Mouse (Mus musculus): ENCODE measurements at regions not wholly inside any gene's neighbourhood (a gene's known extent, or its start where the extent isn't known, plus 50 kb on each side); places are given as distances from the start of the nearest gene placed in this dataset.

GRCm38 (mm10) chr9:117967080-117967479, 73.2 kb upstream of the Azi2 start:
- Histone ChIP-seq H3K27me3 (no peaks in the 10 kb centered on the region), H3K9ac (no peak overlapping the region), H3K4me2 (replicated peaks) (no peak overlapping the region), H3K4me1 (no peaks in the 10 kb centered on the region), H3K36me3 (no peaks in the 10 kb centered on the region), H3K4me3 (replicated peaks) (no peak overlapping the region), H3K27ac (replicated peaks) (no peak overlapping the region), H3K9me3 (replicated peaks) (no peaks in the 10 kb centered on the region)
- no peak for ATAC-seq (ENCODE audit: insufficient number of reproducible peaks, low FRiP score, low TSS enrichment, low read depth)
- WGBS, result 68% methylated on average over 2 of the region's 2 CpGs

- Histone ChIP-seq H3K27ac (replicated peaks) (no peak overlapping the region), H3K4me2 (replicated peaks) (no peak overlapping the region), H3K4me3 (replicated peaks) (no peak overlapping the region), H3K27me3 (no peaks in the 10 kb centered on the region), H3K9me3 (replicated peaks) (no peaks in the 10 kb centered on the region), H3K9ac (no peak overlapping the region), H3K36me3 (no peaks in the 10 kb centered on the region), H3K4me1 (no peaks in the 10 kb centered on the region)
- peak; percentile 43; the same call in 1 of the 2 replicates for ATAC-seq (ENCODE audit: insufficient number of reproducible peaks, low FRiP score, low TSS enrichment, low read depth)
- 54% methylated on average over 10 of the region's 10 CpGs for WGBS
These were observed 73.8 kb upstream of the Azi2 start for GRCm38 (mm10) chr9:117966326-117966989.

GRCm38 (mm10) chr9:117962088-117963030, 77.9 kb upstream of the Azi2 start:
- no peak overlapping the region for H3K4me3 ChIP-seq (replicated peaks)
- no peaks in the 10 kb centered on the region for H3K4me1 ChIP-seq
- 66% methylated on average over 9 of the region's 9 CpGs for WGBS
- H3K36me3 ChIP-seq, result no peaks in the 10 kb centered on the region
- H3K4me2 ChIP-seq (replicated peaks), result no peak overlapping the region
- H3K27ac ChIP-seq (replicated peaks), result no peak overlapping the region
- no peak overlapping the region for H3K9ac ChIP-seq
- no peaks in the 10 kb centered on the region for H3K27me3 ChIP-seq
- no peaks in the 10 kb centered on the region for H3K9me3 ChIP-seq (replicated peaks)
- ATAC-seq (ENCODE audit: insufficient number of reproducible peaks, low FRiP score, low TSS enrichment, low read depth), result no peak

GRCm38 (mm10) chr9:117959845-117960244, 80.5 kb upstream of the Azi2 start:
- Histone ChIP-seq H3K27me3 (no peaks in the 10 kb centered on the region), H3K4me2 (replicated peaks) (no peak overlapping the region), H3K4me1 (no peaks in the 10 kb centered on the region), H3K4me3 (replicated peaks) (no peak overlapping the region), H3K36me3 (no peaks in the 10 kb centered on the region), H3K9me3 (replicated peaks) (no peaks in the 10 kb centered on the region), H3K27ac (replicated peaks) (no peak overlapping the region), H3K9ac (no peak overlapping the region)
- WGBS, result 92% methylated on average over 2 of the region's 2 CpGs
- no peak for ATAC-seq (ENCODE audit: insufficient number of reproducible peaks, low FRiP score, low TSS enrichment, low read depth)

GRCm38 (mm10) chr9:117957195-117957594, 83.1 kb upstream of the Azi2 start:
- no peak for ATAC-seq (ENCODE audit: insufficient number of reproducible peaks, low FRiP score, low TSS enrichment, low read depth)
- Histone ChIP-seq H3K9ac (no peak overlapping the region), H3K27me3 (no peaks in the 10 kb centered on the region), H3K27ac (replicated peaks) (no peak overlapping the region), H3K4me3 (replicated peaks) (no peak overlapping the region), H3K36me3 (no peaks in the 10 kb centered on the region), H3K9me3 (replicated peaks) (no peaks in the 10 kb centered on the region), H3K4me2 (replicated peaks) (no peak overlapping the region), H3K4me1 (no peaks in the 10 kb centered on the region)
- WGBS, result 71% methylated on average over 2 of the region's 2 CpGs

GRCm38 (mm10) chr9:117956691-117957090, 83.6 kb upstream of the Azi2 start:
- WGBS, result 42% methylated on average over 2 of the region's 2 CpGs

GRCm38 (mm10) chr9:117927466-117927847, 112.8 kb upstream of the Azi2 start:
- H3K4me1 ChIP-seq, result no peaks in the 10 kb centered on the region
- no peaks in the 10 kb centered on the region for H3K36me3 ChIP-seq
- no peaks in the 10 kb centered on the region for H3K9me3 ChIP-seq (replicated peaks)
- 83% methylated on average over 7 of the region's 7 CpGs for WGBS
- no peak for ATAC-seq (ENCODE audit: insufficient number of reproducible peaks, low FRiP score, low TSS enrichment, low read depth)
- no peak overlapping the region for H3K9ac ChIP-seq
- H3K4me3 ChIP-seq (replicated peaks), result no peak overlapping the region
- H3K4me2 ChIP-seq (replicated peaks), result no peak overlapping the region
- no peaks in the 10 kb centered on the region for H3K27me3 ChIP-seq
- H3K27ac ChIP-seq (replicated peaks), result no peak overlapping the region

More at GRCm38 (mm10) chr9:117956691-117957090, 83.6 kb upstream of the Azi2 start:
- H3K4me1 ChIP-seq, result no peaks in the 10 kb centered on the region
- H3K36me3 ChIP-seq, result no peaks in the 10 kb centered on the region
- H3K4me3 ChIP-seq (replicated peaks), result no peak overlapping the region
- H3K9ac ChIP-seq, result no peak overlapping the region
- H3K4me2 ChIP-seq (replicated peaks), result no peak overlapping the region
- ATAC-seq (ENCODE audit: insufficient number of reproducible peaks, low FRiP score, low TSS enrichment, low read depth), result no peak
- H3K9me3 ChIP-seq (replicated peaks), result no peaks in the 10 kb centered on the region
- H3K27me3 ChIP-seq, result no peaks in the 10 kb centered on the region
- H3K27ac ChIP-seq (replicated peaks), result no peak overlapping the region

- WGBS, result 67% methylated on average over 5 of the region's 5 CpGs
- no peak overlapping the region for H3K27ac ChIP-seq (replicated peaks)
- H3K4me1 ChIP-seq, result no peaks in the 10 kb centered on the region
- H3K36me3 ChIP-seq, result no peaks in the 10 kb centered on the region
- no peaks in the 10 kb centered on the region for H3K9me3 ChIP-seq (replicated peaks)
- no peak overlapping the region for H3K4me2 ChIP-seq (replicated peaks)
- no peak overlapping the region for H3K9ac ChIP-seq
- H3K4me3 ChIP-seq (replicated peaks), result no peak overlapping the region
- ATAC-seq (ENCODE audit: insufficient number of reproducible peaks, low FRiP score, low TSS enrichment, low read depth), result no peak
- no peaks in the 10 kb centered on the region for H3K27me3 ChIP-seq
These were observed 113.4 kb upstream of the Azi2 start for GRCm38 (mm10) chr9:117926700-117927465.

GRCm38 (mm10) chr9:117922992-117923391, 117.3 kb upstream of the Azi2 start:
- Histone ChIP-seq H3K9me3 (replicated peaks) (no peaks in the 10 kb centered on the region), H3K9ac (no peak overlapping the region), H3K4me3 (replicated peaks) (no peak overlapping the region), H3K36me3 (no peaks in the 10 kb centered on the region), H3K4me1 (no peaks in the 10 kb centered on the region), H3K27me3 (no peaks in the 10 kb centered on the region), H3K4me2 (replicated peaks) (no peak overlapping the region), H3K27ac (replicated peaks) (no peak overlapping the region)
- 66% methylated on average over 4 of the region's 4 CpGs for WGBS
- ATAC-seq (ENCODE audit: insufficient number of reproducible peaks, low FRiP score, low TSS enrichment, low read depth), result no peak

- H3K27me3 ChIP-seq, result no peaks in the 10 kb centered on the region
- H3K9ac ChIP-seq, result no peak overlapping the region
- H3K36me3 ChIP-seq, result no peaks in the 10 kb centered on the region
- no peak overlapping the region for H3K4me2 ChIP-seq (replicated peaks)
- ATAC-seq (ENCODE audit: insufficient number of reproducible peaks, low FRiP score, low TSS enrichment, low read depth), result no peak
- no peak overlapping the region for H3K4me3 ChIP-seq (replicated peaks)
- H3K9me3 ChIP-seq (replicated peaks), result peaks cover 7% of the 10 kb centered on the region; the same call in 1 of the 2 replicates
- no peak overlapping the region for H3K27ac ChIP-seq (replicated peaks)
- WGBS, result 83% methylated on average over 10 of the region's 10 CpGs
- no peaks in the 10 kb centered on the region; the same call in 1 of the 2 replicates for H3K4me1 ChIP-seq
These were observed 132.3 kb upstream of the Azi2 start for GRCm38 (mm10) chr9:117907895-117908424.
